Mouse (Mus musculus): Measurements from ENCODE around the gene Mdfi.
A peak's percentile ranks its signal among the peaks of the same experiment; 100 is the strongest.

The Mdfi gene

GRCm38 (mm10) chr17:47796968-47797367 lies 37.5 kb downstream of the Mdfi start:
- DNase-seq: no peak

- DNase-seq: no peak
Measured at GRCm38 (mm10) chr17:47796156-47796816, 38.2 kb downstream of the Mdfi start.

- no peak for DNase-seq
Measured at GRCm38 (mm10) chr17:47795446-47795845, 39.0 kb downstream of the Mdfi start.

- peak; percentile 77 for DNase-seq
Measured at GRCm38 (mm10) chr17:47793377-47793776, 41.1 kb downstream of the Mdfi start.

- no peak for DNase-seq
Measured at GRCm38 (mm10) chr17:47792098-47792863, 42.2 kb downstream of the Mdfi start.

GRCm38 (mm10) chr17:47788996-47789395 lies 45.5 kb downstream of the Mdfi start:
- no peak for DNase-seq

- no peak for DNase-seq
Measured at GRCm38 (mm10) chr17:47788306-47788705, 46.2 kb downstream of the Mdfi start.

- no peak for DNase-seq
Measured at GRCm38 (mm10) chr17:47787632-47788031, 46.9 kb downstream of the Mdfi start.

- no peak for DNase-seq
Measured at GRCm38 (mm10) chr17:47784411-47784810, 50.1 kb downstream of the Mdfi start.

- no peak for DNase-seq
Measured at GRCm38 (mm10) chr17:47783445-47784223, 50.9 kb downstream of the Mdfi start.

GRCm38 (mm10) chr17:47782486-47782885 lies 52.0 kb downstream of the Mdfi start:
- DNase-seq: no peak

GRCm38 (mm10) chr17:47780470-47780869 lies 54.0 kb downstream of the Mdfi start:
- DNase-seq: no peak

GRCm38 (mm10) chr17:47777141-47777540 lies 57.4 kb downstream of the Mdfi start:
- DNase-seq: no peak

- DNase-seq: no peak
Measured at GRCm38 (mm10) chr17:47773604-47774003, 60.9 kb downstream of the Mdfi start.

- no peak for DNase-seq
Measured at GRCm38 (mm10) chr17:47769389-47770299, 64.8 kb downstream of the Mdfi start.

- no peak for DNase-seq
Measured at GRCm38 (mm10) chr17:47768707-47769276, 65.7 kb downstream of the Mdfi start.

- DNase-seq: no peak
Measured at GRCm38 (mm10) chr17:47767456-47768141, 66.9 kb downstream of the Mdfi start.

- DNase-seq: no peak
Measured at GRCm38 (mm10) chr17:47767081-47767455, 67.4 kb downstream of the Mdfi start.

GRCm38 (mm10) chr17:47766407-47767043 lies 68.0 kb downstream of the Mdfi start:
- no peak for DNase-seq

GRCm38 (mm10) chr17:47765986-47766385 lies 68.5 kb downstream of the Mdfi start:
- DNase-seq: no peak
